Mouse (Mus musculus): ENCODE measurements around the gene Rps6kl1.

Rps6kl1 gene

DNA sequence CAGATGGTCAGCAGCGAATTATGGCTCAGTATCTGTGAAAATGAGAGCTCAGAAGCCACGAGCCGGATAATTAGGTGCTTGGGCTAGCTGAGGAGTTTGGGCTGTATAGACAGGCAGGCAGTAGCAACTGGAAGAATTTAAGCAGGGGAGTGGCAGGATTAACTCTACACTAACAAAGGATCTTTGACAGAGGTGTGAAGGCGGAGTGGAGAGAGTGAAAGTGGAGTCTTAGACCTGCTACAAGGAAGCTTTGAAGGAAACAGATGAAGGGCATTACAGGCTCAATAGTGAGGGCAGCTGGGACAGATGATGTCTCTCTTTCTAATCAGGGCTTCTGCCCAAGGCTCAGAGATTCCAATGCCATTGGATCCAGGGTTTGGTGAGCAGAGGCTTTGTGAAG is 41.6 kb downstream of the Rps6kl1 start:
- DNase-seq (ENCODE audit: low spot score in 2 of 2): no peak

DNA sequence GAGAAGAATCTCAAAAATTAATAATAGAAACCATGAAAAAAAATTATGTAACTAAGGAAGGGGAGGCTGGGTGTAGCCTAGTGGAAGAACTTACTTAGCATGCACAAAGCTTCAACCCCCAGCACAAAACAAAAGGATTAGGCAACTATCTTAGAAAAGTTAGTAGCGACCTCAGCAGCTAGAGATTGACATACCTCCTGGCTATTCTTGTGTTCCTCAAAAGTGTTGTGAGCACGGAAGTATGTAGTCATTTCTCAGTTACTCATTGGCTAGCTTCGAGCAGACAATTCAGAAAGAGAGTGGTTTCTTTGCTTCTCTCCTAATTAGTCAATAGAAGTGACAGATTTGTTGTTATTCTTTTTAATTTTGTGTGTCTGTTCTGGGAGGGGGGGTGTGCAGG is 42.4 kb downstream of the Rps6kl1 start:
- DNase-seq (ENCODE audit: low spot score in 2 of 2): no peak

DNA sequence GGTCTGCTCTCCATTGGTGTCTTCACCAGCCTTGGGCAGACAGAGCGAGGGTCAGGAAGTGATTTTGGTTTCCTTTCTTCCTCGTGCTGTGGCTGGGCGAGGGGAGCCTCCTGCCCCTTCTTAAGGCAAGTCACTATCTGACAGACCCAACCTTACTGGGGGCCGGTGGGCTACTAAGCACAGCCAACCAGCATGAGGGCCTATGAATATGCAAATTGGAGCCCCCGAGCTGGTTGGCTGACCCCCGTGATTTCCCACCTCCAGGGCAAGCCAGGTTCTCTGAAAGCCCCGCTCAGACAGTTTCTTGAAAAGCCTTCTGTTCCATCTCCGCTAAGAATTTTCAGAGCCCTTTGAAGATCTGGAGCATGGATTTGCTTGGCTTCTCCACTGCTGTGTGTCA is 44.8 kb downstream of the Rps6kl1 start:
- DNase-seq (ENCODE audit: low spot score in 2 of 2): no peak

DNA sequence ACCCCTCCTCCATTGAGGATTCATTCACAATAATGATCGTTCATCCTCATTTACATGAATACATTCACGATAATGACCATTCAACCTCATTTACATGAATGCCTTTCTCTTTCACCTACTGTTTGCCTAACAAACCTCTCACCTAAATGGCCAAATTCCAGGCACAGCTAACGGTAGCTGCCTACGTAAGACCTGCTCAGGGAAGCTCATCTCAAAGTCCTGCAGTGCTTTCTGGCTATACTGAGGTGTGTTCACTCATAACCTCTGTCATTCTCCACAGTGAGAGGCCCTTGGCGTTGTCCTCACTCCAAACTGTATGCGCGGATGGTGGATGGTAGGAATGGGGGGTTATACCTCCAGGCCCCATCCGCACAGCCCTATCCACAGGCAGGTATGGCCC is 46.3 kb downstream of the Rps6kl1 start:
- DNase-seq (ENCODE audit: low spot score in 2 of 2): no peak

DNA sequence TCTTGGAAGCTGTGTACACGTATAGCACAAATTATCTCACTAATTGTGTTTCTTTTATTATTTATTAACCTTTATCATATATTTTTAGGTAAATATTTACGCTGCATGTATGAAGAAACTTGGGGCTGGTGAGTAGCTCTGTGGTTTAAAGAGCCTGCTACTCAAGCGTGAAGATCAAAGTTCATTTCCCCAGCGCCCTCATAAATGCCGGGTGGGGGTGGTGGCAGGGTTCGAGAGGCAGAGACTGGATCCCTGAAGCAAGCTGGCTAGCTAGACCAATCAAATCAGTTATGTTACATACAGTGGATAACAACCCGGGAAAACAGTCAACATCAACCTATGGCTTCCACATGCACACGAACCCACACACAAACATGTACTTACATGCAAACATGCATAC is 48.0 kb downstream of the Rps6kl1 start:
- DNase-seq (ENCODE audit: low spot score in 2 of 2): no peak

DNA sequence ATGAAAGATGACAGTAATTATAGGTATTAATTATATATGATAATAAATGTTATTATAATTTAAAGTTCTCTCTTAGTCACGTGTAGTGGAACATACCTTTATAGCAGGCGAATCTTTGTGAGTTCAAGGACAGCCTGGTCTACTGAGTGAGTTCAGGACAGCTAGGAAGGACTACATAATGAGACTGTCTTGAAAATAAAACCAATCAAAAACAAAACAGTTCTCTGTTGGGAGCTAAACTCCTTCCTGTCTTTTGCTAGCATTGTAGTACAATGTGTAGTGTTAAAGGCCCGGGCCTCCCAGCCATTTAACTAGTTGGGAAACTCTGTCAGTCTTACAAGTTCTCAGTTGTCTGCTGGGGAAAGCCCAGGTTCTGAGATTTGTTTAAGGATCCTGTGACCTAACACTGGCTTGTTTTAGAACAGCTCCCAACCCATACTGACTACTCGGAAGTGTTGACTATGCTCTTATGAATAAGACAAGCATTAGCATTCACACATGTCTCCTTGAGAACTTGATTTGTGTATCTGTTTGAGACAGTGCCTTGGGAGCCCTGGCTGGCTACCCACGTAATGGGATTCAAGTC is 49.5 kb downstream of the Rps6kl1 start:
- no peak for DNase-seq (ENCODE audit: low spot score in 2 of 2)

DNA sequence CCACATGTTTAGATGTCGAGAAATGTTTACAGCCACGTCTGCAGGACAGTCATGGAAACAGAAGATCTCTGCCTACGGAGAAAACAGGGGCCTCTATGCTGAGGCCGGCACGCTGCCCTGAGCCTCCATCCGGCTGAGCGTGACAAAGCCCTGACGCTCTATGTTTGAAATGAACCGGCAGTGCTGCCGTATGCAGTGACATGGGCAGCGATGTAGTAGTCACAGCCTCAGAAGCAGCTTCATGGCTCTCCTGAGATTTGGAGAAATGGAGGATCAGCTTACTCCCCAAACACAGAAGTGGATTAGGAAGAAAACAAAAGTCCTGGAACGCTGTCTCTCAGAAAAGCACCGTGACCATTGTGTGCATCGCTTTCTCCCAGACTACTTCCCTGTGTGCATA is 50.1 kb downstream of the Rps6kl1 start:
- no peak for DNase-seq (ENCODE audit: low spot score in 2 of 2)

DNA sequence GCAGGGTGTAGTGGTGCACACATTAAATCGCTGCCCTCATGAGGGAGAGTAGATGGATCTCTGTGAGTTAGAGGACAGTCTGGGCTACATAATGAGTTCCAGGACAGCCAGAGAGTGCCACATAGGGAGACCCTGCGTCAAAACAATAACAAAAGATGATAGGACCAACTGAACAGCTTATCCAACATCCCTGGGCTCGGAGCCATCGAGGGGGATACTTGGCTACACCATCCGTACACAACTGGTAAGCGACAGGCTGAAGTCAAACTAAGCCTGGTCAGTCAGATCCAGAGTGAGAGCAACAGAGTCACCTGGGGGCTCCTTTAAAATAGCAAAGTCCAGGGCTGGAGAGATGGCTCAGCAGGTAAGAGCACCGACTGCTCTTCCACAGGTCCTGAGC is 55.2 kb downstream of the Rps6kl1 start:
- DNase-seq (ENCODE audit: low spot score in 2 of 2): no peak

DNA sequence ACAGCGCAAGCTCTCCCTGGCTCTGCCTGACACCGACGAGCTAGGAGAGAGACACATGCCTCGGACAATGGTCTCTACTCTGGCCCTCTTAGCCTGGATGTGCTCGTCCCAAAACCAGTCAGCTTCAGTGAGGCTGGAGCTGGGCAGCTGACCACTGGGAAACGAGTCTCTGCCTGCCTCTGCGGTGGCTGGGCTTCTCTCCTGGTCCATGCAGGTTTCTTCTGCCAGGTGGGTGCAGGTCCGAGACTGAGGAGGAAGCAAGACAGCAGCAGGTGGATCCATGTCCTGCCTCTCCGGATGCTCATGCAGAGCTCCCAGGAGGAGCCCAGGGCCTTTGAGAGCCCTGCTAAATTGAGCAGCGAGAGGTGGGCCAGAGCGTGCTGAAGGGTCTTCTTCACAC is 55.9 kb downstream of the Rps6kl1 start:
- DNase-seq (ENCODE audit: low spot score in 2 of 2): no peak

DNA sequence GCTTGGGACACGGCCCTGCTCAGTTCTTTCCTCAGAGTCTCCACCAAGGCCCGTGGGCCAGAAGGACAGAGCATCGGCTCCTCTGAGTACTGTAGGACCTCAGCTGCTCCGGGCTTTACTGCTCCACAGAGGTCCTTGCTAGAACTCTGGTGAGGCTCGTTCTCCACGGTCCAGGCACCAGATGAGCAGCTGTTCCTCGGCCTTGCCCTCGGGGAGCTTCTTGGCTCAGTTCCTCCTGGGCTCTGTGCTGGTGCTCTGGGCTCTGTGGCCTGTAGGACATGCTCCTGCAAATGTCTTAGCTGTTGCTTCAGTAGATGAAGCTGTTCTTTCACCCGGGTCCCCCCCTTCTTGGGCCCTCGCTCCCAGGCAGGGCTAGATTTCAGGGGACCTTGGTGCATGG is 56.4 kb downstream of the Rps6kl1 start:
- DNase-seq (ENCODE audit: low spot score in 2 of 2): no peak

DNA sequence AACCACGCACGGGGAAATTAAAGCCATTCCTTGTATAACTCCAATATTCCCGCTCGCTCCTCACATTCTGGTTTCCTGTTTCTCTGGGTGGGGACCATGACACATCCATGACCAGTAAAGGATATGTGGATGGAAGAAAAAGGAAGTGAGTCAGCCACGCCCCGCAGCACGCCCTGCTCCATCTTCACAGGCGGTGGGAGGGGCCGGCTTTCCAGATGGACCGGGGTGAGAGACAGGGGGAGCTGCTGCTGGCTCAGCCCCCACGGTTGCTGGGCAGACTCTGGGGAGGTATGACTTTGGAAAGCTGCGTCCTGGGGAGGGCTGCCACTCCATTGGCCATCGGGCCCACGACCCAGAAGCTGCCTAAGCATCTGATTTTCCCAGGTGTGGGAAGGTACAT is 57.1 kb downstream of the Rps6kl1 start:
- DNase-seq (ENCODE audit: low spot score in 2 of 2): peak; percentile 60 to 67

DNA sequence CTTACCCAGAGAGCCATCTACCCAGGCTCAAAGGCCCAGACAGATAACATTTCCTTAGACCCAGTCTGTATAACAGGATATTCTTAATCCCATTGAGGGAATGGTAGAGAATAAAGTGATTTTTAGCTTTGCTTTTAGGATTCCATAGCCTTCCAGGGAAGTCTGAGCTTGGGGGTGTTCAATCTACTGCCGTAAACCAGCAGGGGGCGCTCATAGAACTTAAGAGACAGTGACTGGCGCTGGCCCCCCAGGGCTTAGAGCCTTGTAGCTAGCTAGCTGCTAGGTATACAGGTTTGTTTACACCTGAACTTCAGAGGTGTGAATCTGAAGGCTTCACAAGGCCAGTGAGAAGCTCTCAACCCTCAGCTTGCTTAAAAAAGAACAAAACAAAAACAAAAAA is 58.9 kb downstream of the Rps6kl1 start:
- peak in 1 of 2 experiments; percentile 79 for DNase-seq (ENCODE audit: low spot score in 2 of 2)

DNA sequence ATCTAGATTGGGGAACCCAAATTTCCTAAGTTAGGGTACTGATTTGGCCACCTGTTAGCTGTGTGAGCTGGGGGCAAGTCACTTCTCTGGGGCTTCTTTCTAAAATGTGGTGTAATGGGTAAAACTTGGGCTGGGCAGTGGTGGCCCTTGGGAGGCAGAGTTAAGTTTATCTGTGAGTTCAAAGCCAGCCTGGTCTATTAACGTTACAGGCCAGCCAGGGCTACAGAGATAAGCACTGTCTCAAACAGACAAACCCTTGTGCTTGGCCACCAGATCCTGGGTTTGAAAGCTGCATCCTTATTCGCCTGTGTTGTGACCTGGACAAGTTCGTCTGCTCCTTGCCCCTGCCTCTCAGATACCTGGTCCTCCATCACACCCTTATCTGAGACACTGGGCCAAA is 59.9 kb downstream of the Rps6kl1 start:
- no peak for DNase-seq (ENCODE audit: low spot score in 2 of 2)

DNA sequence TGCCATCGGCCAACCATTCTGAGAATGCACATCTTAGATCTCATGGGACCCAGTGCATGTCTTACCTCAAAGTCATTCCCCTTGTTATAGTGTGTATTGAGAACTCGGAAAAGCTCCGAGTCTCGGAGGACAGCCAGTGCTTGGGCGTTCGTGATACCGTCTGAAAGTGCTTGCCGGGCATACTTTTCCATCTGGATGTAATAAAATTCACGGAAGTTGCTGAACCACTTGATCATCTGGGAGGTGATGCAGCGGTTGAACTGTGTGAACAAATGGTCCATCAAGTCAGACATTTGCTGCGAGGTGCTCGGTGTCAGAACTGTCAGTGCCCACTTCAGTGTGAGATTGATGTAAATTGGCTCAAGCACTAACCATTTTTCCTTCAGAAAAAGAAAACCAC is 63.2 kb downstream of the Rps6kl1 start:
- DNase-seq (ENCODE audit: low spot score in 2 of 2): no peak

Measured in right cerebral cortex, postnatal 10 days (tissue).